Mouse (Mus musculus) limb, embryonic 14.5 days (tissue): ENCODE measurements around the gene Arhgap10. TPM values are rescaled to one million over a fixed set of nuclear protein-coding genes. Genes with fewer than 3 reads are reported as not detected.

Source experiments
- ATAC-seq: fragments of 200-750 bp; cut with Nextera tagmentation; 2 replicates; pipeline ENCODE4 v1.8.0; 2017; ENCODE audit warnings: low read depth, moderate number of reproducible peaks, moderate TSS enrichment; ENCODE audit not compliant: low FRiP score
- DNase-seq: peaks from one replicate; pipeline ENCODE4 v3.0.0-alpha.2; 2015; ENCODE audit warnings: low spot score
- H3K27ac ChIP-seq: fragments of 300-500 bp; sonication (generic); replicated peaks from 2 replicates; pipeline ENCODE4 v1.5.1; 2014; ENCODE audit warnings: low read depth, mild to moderate bottlenecking, low read length, moderate library complexity, mixed read lengths
- H3K27me3 ChIP-seq: fragments of 300-500 bp; sonication (generic); 2 replicates; pipeline ENCODE4 v1.6.1; 2014; ENCODE audit warnings: low read length, mixed read lengths; ENCODE audit not compliant: control insufficient read depth, insufficient read depth
- H3K36me3 ChIP-seq: fragments of 300-500 bp; sonication (generic); 2 replicates; pipeline ENCODE4 v1.6.1; 2014; ENCODE audit warnings: mild to moderate bottlenecking, low read length, moderate library complexity, mixed read lengths; ENCODE audit not compliant: control insufficient read depth, insufficient read depth
- H3K4me1 ChIP-seq: fragments of 300-500 bp; sonication (generic); 2 replicates; pipeline ENCODE4 v1.6.1; 2014; ENCODE audit warnings: antibody characterized with exemption, low read length, mixed read lengths; ENCODE audit not compliant: control insufficient read depth, insufficient read depth
- H3K4me2 ChIP-seq: fragments of 300-500 bp; sonication (generic); replicated peaks from 2 replicates; pipeline ENCODE4 v1.6.1; 2014; ENCODE audit warnings: low read depth, mild to moderate bottlenecking, low read length, moderate library complexity; ENCODE audit not compliant: severe bottlenecking
- H3K4me3 ChIP-seq: fragments of 300-500 bp; sonication (generic); replicated peaks from 2 replicates; pipeline ENCODE4 v1.5.1; 2014; ENCODE audit warnings: low read length
- H3K9ac ChIP-seq: fragments of 300-500 bp; sonication (generic); 2 replicates; pipeline ENCODE4 v1.6.1; 2014; ENCODE audit warnings: mild to moderate bottlenecking, low read depth, low read length, moderate library complexity; ENCODE audit not compliant: severe bottlenecking
- H3K9me3 ChIP-seq: fragments of 300-500 bp; sonication (generic); 2 replicates; pipeline ENCODE4 v1.6.1; 2016; ENCODE audit warnings: low read length; ENCODE audit not compliant: control insufficient read depth
- POLR2A ChIP-seq: fragments of 200-500 bp; IDR thresholded peaks from 2 replicates; pipeline ENCODE4 v1.8.0; 2012; ENCODE audit warnings: inconsistent platforms, mild to moderate bottlenecking, moderate library complexity, borderline replicate concordance; ENCODE audit not compliant: insufficient read depth, insufficient read length; ENCODE audit errors: extremely low read depth
- WGBS: fragments of 180-500 bp; shearing (Covaris S2); extraction: QIAGEN DNeasy Blood & Tissue Kit; methylation state at CpG from one replicate; pipeline ENCODE4 v1.1.7; 2014; 5-methylcytosine and 5-hydroxymethylcytosine counted together
- polyA plus RNA-seq, 2 experiments: library from polyadenylated mRNA; depleted of rRNA in 1 of 2; stranded (reverse) in 1 of 2; unstranded in 1 of 2; fragments of >200 nt; fragmentation: Nextera tagmentation in 1 of 2; extraction: Ambion mirVana in 1 of 2; gene quantifications; 2 replicates each; pipeline versions ENCODE4 v1.2.1 to v1.2.3; 2012 to 2014

The Arhgap10 gene
- polyA plus RNA-seq, 2 experiments, result 25.1 to 29.3 TPM

DNA sequence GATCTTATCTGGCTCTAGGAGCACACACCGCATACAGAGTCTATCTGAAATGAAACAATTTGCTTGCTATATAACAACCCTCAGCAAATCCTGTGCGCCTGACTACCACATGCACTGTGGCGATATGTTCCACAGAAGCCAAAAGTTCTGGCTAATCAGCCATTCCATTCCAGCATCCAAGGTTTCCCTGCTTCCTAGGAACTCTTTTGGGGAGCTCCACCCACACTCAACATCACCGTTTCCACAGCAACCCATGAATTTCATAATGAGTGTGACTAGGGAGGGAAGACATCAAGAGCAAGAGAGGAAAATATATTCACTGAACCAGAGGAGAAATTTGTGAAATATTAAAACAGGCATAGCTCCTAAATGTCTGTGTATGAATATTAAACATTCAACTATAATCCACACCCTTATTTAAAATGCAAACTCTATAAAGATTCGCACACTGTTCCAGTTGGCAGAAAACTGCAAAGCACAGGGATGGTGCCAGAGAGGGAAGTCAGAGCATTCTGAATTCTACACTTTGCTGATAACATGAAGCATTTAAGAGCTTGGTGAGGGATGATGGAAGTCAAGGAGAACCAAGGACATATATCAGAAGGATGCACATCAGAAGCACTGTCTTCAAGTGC is 261.2 kb downstream of the Arhgap10 start:
- WGBS, result 90% methylated on average over 5 of the region's 5 CpGs
- ATAC-seq, result no peak
- no peak for DNase-seq
- H3K4me1 ChIP-seq, result no peaks in the 10 kb centered on the region
- H3K27ac ChIP-seq, result no peak overlapping the region
- H3K4me2 ChIP-seq, result no peak overlapping the region
- peaks cover 26% of the 10 kb centered on the region for H3K36me3 ChIP-seq
- no peaks in the 10 kb centered on the region for H3K27me3 ChIP-seq
- no peaks in the 10 kb centered on the region for H3K9me3 ChIP-seq
- H3K4me3 ChIP-seq, result no peak overlapping the region
- no peak for TF ChIP-seq POLR2A
- H3K9ac ChIP-seq, result no peak overlapping the region

DNA sequence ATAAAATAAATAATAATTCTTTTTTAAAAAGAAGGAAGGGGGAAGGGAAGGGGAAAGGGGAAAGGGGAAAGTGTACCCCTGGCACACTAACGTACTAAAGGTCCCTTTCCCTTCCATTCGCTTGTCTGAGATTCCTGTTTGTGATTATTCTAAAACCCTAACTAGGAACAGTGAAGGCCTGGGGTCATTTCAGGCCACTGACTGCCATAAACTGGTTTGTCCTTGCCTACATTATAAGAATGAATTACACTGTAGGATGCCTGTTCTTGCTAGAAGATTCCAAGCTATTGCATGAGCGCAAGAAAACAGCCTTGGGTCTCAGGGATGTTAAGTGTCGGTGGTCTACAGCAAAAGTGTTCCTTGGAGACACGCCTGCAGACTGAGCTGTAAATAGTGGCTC is 263.3 kb downstream of the Arhgap10 start:
- no peak for TF ChIP-seq POLR2A
- H3K4me1 ChIP-seq, result no peaks in the 10 kb centered on the region
- H3K27me3 ChIP-seq, result no peaks in the 10 kb centered on the region
- DNase-seq, result no peak
- no peak for ATAC-seq
- H3K27ac ChIP-seq, result no peak overlapping the region
- H3K36me3 ChIP-seq, result peaks cover 35% of the 10 kb centered on the region
- H3K9ac ChIP-seq, result no peak overlapping the region
- no peak overlapping the region for H3K4me3 ChIP-seq
- no peak overlapping the region for H3K4me2 ChIP-seq
- H3K9me3 ChIP-seq, result no peaks in the 10 kb centered on the region
- 65% methylated on average over 5 of the region's 5 CpGs for WGBS

DNA sequence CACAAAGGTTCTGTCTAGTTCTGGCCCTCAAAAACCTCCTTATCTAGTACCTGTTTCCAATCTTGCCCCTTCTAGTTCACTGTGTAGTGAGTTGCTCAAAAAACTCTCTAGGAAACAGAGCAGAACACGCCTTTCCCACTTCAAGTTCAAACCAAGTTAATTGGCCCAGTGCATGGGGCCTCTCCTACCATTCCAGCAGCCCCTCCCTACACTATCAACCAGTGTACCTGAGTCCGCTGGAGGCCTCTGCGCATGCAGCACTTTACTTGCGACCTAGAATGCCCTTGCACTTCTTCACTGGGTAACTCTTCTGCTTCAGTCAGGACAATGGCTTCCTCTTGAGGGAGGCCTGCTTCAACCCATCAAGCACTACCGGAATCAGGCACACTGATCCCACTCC is 266.6 kb downstream of the Arhgap10 start:
- TF ChIP-seq POLR2A, result no peak
- WGBS, result 91% methylated on average over 5 of the region's 5 CpGs
- H3K4me3 ChIP-seq, result no peak overlapping the region
- no peak for DNase-seq
- no peak overlapping the region for H3K27ac ChIP-seq
- no peaks in the 10 kb centered on the region for H3K4me1 ChIP-seq
- no peak for ATAC-seq
- H3K9me3 ChIP-seq, result no peaks in the 10 kb centered on the region
- no peaks in the 10 kb centered on the region for H3K27me3 ChIP-seq
- no peak overlapping the region for H3K9ac ChIP-seq
- H3K4me2 ChIP-seq, result no peak overlapping the region
- peaks cover 32% of the 10 kb centered on the region; the same call in 1 of the 2 replicates for H3K36me3 ChIP-seq

DNA sequence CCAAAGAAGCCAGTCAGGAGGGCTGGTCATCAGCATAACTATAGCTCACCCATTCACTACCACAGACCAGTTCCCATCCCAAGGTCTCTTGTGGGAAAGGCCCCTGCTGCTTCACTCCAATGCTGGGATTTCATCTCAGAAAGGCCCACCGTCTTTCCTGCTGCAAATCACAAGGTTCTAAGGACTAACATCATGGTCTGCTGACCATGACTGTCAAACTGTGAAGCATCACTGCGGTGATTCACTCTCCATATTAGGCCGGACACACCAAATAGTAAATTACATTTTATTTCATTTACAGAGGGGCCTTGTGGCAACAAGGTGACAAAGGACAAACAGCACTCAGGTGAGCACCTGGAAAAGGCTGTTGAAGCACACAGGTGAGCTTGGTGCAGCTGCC is 267.7 kb downstream of the Arhgap10 start:
- 90% methylated on average over 3 of the region's 3 CpGs for WGBS
- Histone ChIP-seq H3K4me3 (no peak overlapping the region), H3K9me3 (no peaks in the 10 kb centered on the region), H3K27ac (no peak overlapping the region), H3K36me3 (peaks cover 28% of the 10 kb centered on the region; the same call in 1 of the 2 replicates), H3K4me2 (no peak overlapping the region), H3K9ac (no peak overlapping the region), H3K4me1 (no peaks in the 10 kb centered on the region), H3K27me3 (no peaks in the 10 kb centered on the region)
- DNase-seq, result no peak
- ATAC-seq, result no peak
- no peak for TF ChIP-seq POLR2A

DNA sequence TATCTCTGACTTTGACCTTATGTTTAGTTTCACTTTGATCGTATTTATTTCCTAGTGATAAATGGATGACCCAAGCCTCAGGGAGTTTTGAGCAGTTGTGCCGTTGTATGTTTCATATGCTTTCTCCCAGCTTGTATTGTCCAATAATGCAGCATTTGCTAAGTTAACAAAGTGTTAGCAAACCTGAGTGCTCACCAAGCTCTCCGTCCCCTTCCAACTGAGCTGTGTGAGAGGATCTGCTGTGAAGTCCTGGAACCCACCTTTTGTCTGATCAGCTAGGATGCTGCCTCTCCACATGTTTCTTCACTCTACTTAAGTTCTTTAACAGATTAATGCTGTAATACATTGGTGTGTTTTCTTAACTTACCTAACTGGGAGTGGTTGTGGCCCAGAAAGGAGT is 276.4 kb downstream of the Arhgap10 start:
- no peaks in the 10 kb centered on the region for H3K9me3 ChIP-seq
- WGBS, result 94% methylated on average over 3 of the region's 3 CpGs
- no peak overlapping the region for H3K9ac ChIP-seq
- no peaks in the 10 kb centered on the region for H3K4me1 ChIP-seq
- ATAC-seq, result no peak
- H3K4me3 ChIP-seq, result no peak overlapping the region
- no peak for TF ChIP-seq POLR2A
- H3K36me3 ChIP-seq, result no peaks in the 10 kb centered on the region
- no peak for DNase-seq
- no peaks in the 10 kb centered on the region for H3K27me3 ChIP-seq
- H3K4me2 ChIP-seq, result no peak overlapping the region
- no peak overlapping the region for H3K27ac ChIP-seq

DNA sequence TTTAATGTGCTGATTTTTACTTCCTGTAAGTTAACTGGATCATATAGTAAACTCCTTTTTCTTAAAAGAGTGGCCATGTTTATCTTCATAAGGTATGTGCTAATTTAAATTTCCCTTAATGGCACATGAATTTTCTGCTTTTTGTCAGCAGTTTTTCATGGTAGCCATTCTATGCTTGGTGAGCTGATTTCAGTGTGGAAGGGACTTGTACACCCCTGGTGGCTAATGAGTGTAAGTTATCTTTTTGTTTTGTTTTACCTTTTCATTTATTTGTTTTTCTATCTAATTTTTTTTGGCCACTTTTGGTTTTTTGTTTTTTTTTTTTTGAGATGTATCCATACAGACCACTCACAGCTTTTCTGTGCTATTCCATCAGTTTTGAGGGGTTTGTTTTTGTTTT is 278.3 kb downstream of the Arhgap10 start:
- Histone ChIP-seq H3K36me3 (no peaks in the 10 kb centered on the region), H3K27ac (no peak overlapping the region), H3K4me3 (no peak overlapping the region), H3K27me3 (no peaks in the 10 kb centered on the region), H3K9ac (no peak overlapping the region), H3K4me1 (no peaks in the 10 kb centered on the region), H3K4me2 (no peak overlapping the region), H3K9me3 (no peaks in the 10 kb centered on the region)
- DNase-seq, result no peak
- TF ChIP-seq POLR2A, result no peak
- ATAC-seq, result no peak
